Mouse (Mus musculus) retina, embryonic 14.5 days (tissue): ENCODE data around the gene Hfm1.

Experiments used
- DNase-seq: peaks from one replicate; pipeline ENCODE4 v3.0.0-alpha.2; 2015; ENCODE audit warnings: low spot score

The Hfm1 gene

DNA sequence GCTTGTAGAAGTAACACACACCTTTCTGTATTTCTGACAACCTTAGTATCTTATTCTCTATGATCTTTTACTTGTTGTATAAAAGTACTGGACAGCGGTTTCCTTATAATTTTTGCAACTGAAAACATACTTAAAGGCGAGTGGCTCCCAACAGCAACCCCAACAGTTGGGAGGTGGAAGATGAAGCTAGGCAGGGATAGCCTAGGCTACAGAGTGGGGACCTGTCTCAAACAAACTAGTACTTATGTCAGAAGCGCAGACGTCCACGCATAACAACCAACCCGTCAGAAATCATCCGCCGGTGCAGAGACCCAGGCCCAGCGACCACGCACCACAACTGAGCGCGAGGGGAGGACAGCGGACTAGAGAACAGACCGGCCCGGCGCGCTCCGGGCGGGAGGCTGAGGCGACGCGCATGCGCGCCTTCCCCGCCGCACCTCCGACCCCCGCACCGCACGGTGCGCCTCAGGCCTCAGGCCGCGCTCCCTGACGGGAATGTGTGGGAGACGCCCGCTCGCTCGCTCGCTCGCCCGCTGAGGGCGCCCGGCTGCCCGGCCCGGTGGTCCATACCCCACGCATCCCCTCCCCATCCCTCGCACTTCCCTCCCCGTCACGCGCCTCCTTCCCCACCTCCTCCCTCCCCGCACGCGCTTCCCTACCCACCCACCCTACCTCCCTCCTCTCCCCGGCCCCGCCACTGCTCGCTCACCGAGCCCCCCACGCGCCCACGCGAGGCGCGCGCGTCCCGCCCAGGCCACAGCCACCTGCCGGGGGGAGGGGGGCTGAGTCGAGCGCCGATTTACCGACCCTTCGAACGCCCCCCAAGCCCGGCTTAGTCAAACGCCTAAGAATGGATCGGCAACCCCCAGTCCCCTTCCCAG, at the start of gene Hfm1:
Gene Hfm1 (minus strand): TSS at position 834 of the 881 bp plus-strand sequence.
- DNase-seq, result peak; percentile 90

DNA sequence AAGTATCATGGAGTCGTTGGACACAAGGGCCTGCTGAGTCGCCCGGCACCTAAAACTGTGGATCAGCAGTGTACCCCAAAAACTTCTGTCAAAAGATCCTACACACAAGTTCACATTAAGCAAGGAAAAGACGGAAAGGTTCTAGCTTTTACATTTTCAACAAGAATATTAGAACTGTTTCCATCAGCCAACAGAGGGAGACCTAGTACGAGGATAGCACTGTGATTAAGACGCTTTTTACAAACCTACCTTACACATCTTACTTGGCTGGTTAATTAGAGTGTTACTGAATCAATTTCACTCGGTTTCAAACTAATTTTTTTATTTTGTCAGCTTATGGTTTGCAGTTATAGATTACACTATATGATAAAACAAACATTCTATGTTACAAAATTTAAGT, 47.8 kb upstream of the Hfm1 start:
- no peak for DNase-seq

DNA sequence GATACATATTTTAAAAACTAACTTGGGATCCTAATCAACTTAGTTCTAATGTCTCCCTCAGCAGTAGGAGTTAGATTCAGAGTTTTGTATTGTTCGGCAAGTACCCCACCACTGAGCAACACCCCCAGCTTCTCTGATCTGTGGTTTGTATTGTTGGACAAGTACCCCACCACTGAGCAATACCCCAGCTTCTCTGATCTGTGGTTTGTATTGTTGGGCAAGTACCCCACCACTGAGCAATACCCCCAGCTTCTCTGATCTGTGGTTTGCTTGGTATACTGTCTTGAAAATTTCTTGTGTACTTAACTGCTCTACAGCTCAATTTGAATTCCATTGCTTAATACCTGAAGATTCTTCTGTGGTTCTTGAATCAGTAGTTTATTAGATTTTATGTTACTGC, 41.5 kb upstream of the Hfm1 start:
- DNase-seq, result no peak

DNA sequence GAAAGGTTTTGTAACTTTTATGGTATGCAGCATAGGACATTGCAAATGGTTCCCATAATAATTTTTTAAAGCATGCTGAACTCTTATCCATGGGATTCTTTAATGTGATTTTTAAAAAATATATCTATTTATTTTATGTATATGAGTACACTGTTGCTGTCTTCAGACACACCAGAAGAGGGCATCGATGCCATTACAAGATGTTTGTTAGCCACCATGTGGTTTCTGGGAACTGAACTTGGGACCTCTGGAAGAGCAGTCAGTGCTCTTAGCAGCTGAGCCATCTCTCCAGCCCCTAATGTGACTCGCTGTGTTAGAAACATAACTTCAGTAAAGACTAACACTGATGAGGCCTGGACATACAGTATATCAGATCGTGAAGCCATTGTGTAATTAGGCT, 40.3 kb upstream of the Hfm1 start:
- DNase-seq, result no peak

DNA sequence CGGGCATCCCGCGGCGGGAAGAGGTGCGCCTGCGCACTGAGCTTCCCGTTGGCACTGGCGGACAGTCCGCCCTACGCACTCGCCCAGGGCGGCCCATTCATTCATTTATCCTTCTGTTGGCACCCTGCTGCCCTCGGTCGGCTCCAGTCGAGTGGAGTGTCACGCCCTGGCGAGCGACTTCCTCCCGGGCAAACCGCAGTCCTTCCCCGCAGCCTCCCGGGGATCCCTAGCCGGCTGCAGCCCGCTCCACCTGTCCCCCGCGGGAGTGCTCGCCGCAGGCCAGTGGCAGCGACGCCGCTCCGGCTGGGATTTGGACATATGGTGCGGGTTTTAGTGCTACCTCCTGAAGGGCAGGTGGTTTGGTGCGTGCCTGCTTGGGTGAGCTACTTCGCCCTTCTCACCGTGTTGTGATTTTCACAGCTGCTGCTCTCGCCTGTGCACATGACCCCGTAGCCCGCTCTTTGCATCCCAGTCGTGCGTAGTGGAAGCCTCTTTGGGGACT, 38.4 kb upstream of the Hfm1 start:
- no peak for DNase-seq

DNA sequence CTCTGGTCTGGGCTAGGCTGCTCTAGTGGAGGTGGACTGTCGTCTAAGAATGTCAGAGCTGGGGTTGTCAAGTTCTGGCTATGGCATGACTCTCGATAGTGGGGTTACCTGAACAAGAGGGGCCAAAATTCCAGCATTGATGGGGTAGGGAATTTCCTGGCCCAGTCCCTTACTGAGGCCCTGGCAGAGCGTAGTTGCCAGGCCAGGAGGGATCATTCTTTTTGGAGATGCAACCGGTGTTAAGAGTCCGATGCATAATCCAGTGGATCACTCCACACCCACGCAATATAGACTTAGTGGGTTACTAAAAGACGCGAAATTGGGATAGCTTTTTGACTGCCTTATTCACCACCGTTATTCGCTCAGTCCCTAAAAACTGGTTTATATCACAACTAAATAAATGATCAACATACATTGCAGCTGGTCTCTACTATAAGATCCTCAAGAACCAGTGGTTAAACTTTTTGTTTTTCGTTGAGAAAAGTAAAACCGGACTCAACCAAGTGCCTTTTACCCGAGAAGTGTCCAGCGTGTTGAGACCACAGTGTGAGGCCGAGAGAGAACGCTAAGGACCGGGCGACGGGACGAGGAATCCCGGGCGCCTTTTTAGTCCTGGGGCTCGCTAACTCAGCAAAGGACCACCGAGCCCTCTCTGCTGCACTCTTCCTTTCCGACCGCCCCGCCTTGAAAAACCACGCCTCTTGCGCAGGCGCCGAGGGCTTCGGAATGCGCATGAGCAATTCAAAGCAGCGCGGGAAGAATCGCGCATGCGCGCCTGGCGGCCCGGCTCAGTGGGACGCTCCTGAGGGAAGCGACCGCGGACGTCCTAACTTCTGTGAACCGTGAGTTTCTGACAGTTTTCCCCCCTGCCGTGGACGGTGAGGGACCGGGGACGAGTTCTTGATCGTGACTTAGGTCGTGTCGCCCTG, 37.7 kb upstream of the Hfm1 start, which contains the start of gene Cdc7:
Gene Cdc7 (plus strand): TSS at position 739 of the 929 bp plus-strand sequence.
- DNase-seq, result peak; percentile 96

DNA sequence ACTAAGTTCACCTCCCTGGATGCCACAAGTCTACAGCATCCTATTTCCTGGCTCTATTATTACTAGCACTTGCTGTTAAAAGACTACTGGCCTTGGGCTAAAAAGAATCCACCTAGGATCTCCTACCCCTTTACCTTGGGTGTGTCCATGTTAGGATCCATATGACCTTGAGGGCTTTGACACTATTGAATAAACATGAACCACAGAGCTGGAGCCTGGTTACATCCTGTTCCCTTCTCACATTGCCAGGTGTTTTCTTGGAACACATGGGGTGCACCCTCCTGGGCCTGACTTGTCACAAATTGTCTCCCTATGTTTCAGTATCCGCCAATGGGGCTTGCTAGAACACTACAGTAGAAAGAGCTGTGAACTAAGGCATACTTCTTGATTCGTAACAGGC, 34.3 kb upstream of the Hfm1 start:
- no peak for DNase-seq

DNA sequence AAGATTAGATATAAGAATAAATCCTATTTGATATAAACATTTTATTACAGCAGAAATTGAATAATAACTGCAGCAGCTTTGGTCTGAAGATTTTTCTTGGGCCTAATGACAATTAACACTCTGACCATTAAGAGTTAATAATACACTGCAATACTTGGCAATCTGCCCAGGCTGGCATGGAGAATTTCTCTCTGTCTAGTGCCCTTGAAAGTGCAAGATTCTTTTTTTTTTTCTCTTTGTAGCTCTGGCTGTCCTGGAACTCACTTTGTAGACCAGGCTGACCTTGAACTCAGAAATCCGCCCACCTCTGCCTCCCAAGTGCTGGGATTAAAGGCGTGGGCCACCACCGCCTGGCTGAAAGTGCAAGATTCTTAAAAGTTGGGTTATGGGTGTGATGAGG, 32.9 kb upstream of the Hfm1 start:
- DNase-seq, result no peak

DNA sequence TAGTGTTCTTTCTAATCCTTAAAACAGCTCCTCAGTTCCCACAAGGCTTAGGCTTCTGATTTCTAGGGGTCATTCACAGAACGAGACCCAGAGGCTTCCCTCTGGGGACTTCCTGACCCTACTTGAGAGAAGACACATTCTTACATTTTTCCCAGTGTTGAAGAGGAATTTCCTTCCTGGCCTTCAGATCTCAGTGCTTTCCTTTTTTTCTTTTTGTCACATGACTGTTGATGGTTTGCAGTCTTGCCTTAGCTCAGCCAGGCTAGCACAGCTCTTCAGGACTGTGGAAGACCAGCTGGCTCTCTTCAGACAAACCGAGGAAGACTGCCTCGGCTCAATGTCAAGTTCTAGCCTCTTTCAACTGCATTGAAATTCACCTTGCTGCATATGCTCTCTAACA, 30.3 kb upstream of the Hfm1 start:
- no peak for DNase-seq

DNA sequence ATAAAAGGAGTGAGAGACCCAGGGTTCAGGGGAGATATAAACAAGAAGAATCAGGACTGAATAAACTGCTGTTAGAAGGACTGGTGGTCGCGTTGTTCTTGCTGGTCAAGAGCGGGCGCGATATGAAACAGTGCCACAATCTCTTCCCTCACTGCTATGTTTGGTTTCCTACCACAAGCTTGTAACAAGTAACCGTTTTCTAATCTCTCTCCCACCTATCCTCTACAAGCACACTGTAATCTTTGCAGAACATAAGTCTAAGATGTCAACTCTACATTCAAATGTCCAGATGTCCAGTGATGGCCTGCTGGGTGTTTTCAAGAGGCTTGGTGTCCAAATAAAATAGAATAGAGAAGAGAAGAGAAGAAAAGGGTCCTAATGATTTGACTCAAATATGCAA, 22.6 kb upstream of the Hfm1 start:
- DNase-seq, result no peak

DNA sequence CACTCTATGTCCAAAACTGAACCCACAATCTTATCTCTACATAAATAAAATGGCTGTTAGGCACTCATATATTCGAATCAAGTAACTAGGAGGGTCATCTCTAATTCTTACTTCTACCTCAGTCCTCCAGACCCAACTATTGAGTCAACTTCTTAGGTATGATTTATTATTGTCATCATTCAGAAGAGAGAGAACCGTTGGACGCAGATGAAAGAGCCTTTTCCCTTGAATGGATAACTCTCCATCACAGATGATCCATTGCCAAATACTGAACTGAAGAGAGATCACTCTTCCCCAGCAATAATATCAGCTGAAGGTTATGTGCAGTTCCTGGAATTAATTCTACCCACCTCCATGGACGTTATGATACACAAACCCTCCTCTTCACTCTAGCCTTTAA, 20.2 kb upstream of the Hfm1 start:
- DNase-seq, result no peak

DNA sequence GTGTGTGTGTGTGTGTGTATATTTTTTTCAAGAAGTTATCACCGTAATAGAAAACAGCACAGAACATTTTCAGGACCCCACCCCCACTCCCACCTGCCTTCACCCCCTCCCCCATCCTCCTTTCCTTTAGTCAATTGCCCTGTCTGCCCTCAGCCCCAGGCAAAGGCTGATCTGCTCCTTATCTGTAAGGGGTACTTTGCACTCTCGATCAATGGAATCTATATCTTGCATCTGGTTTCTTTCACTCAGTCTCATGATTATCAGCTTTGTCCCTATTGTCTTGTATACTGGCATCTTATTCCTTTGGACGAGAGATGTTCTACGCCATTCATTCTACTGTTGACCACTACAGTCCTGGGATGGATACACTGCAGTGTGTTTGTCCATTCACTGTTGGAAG, 1.9 kb upstream of the Hfm1 start:
- no peak for DNase-seq

DNA sequence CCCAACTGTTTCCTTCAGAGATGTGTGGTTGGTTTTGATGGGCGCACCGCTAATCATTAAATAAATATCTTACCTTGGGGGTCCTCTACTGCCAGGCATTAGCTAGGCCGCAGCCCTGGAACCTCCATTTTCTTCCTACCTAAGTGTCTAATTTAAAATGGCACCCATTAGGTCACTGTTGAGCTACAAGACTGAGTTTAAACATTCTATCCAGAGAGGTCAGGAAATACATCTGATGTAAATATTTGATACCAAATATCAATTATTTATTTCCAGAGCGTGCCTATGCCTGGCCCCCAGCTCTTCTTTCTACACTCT, 207 bp upstream of the Hfm1 start:
- peak; percentile 69 for DNase-seq

DNA sequence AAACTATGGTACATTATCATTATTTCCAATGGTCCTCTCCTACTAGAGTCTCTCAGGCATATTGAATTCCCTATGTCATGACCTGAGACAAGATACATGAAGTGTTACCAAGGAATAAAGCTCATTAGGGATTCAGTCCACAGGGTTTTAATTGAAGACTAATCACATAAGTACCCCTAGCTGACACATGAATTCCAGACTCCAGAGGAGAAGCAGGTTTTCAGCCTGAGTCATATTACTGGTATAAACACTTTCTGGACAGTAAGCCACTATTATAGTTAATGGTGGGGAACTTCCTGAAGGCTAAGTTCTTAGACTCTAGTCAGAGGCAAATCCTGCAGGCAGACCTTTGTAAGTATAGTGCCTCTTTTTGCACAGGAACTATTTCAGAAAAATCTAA, 6.8 kb downstream of the Hfm1 start:
- DNase-seq, result no peak

DNA sequence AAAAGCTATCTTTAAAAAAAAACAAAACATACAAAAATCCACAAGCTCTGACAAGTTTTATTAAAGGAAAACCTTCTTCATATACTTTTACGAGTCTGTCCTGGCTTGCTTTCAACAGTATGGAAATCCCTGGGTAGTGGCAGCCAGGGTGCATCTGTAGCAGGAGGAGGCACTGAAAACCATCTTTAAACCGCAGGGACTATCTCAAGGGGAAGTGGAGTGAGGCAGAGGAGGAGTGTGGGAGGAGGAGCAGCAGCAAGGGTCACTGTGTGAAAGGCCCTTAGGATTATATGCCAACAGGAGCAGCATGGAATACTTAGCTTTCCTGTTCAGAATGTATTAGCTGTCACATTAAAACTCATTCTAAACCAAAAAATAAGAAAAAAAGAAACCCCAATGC, 29.2 kb downstream of the Hfm1 start:
- DNase-seq, result no peak

DNA sequence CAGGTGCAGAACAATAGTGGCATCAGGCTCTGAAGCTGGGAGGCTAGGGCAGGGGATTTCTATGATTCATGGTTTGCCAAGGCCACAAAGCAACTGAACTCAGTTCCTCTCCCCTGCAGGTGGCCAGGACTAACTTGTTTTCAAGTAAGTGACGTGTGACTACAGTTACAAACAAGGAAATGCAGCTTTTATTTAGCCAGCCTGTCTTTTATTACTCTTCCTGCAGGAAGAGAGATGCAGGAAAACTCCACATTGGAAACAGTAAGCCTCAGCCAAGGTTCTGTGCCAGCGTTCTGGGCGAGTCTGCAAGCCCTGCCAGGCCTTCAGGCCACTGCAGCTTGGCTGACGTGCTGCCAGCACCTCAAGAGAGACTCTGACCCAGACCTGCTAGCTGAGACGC, 34.3 kb downstream of the Hfm1 start:
- DNase-seq, result no peak

DNA sequence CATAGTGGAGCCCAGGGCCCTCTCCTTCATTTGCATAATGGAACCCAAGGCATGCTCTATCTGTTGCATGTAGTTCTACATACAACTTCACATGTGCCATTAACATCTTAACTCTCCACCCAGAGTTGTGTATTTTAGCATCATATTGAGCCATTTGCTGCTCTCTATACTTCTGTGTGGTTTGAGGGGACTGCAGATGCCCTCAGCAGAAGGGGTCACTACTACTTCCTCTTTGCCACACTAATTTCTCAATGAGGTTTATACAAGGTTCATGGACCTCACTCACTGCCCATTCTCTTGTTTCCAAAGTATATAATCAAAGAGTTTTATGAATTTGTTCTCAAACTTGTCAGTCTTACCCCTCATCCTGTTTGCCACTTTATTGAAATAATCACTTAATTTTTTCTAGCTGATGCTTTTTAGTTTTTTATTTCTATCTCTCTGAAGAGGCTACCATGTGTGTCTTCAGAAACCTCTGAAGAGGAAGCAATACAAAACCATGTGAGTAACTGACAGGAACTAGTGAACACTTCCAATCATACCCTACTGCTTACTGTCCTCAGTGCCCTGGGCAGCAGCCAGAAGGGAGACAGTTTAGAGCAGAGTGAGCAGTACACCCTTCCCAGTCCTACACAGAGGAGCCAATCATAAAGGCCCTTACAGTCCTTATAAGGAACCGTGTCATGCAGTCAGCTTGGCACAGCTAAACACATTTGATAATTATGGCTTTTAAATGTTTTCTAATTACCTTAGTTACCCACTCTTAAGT, 38.6 kb downstream of the Hfm1 start:
- DNase-seq, result no peak

DNA sequence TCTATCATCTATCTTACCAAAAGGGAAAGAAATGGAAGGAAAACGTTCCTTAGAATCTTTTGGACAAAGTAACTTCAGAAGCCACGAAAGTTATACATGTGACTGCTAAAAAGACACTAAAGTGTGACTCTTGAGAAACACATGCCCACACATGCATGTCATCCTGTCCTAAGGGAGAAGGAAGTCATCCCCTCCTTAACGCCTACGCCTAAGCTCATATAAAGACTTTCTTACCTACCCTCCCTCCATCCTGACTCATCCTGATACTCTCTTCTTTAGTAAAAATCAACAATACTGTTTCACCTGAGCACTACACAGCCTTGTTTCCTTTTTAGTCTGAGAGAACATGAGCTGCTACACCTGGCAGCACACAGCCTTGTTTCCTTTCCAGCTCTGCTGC, 40.6 kb downstream of the Hfm1 start:
- DNase-seq, result no peak

DNA sequence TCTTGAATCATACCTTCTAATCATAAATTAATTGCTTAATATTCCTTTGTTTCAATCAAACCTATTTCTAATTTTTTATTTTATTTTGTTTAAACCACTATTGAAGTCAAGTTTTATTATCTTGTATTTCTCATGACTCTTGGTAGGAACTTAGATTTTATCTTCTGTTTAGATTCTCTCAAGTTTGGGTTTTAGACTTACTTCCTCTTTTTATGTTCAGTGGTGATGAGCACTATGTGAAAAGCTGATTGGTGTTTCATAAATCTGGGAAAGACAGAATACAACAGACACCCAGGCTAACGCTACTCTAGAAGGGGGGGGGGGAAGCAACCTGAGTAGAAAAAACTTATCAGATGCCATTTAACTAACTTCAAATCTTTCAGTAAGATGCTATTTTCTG, 49.7 kb downstream of the Hfm1 start:
- DNase-seq, result no peak

DNA sequence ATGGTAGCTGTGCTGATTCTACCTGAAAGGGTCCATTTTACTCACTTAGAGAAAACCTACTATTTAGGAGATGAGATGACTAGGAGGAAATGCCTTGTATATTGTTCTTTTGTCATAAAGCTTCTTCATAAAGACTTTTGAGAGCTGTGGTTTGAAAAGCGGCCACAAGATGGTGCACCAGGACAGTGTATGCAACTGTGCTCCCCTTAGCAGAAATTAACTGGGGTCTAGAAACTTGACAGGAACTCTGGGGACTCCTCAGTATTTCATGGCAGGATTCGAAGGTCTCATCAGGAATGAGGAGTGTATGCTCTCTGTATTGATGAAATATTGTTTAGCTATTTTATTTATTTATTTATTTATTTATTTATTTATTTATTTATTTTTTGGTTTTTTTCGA, 65.7 kb downstream of the Hfm1 start:
- DNase-seq, result peak; percentile 88

DNA sequence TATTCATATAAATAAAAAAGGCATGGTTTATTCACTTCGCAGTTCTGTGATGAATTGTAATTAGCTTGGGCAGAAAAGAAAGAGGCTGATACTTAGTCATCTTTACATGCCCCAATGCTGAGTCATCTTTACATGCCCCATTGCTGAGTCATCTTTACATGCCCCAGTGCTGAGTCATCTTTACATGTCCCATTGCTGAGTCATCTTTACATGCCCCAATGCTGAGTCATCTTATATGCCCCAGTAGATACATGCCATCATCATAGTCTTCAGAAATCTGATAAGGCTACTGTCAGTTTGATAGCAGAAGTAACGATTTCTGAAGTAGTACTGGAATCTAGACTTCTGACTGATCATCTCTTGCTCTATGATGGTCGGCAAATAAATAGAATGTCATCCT, 72.8 kb downstream of the Hfm1 start:
- no peak for DNase-seq

DNA sequence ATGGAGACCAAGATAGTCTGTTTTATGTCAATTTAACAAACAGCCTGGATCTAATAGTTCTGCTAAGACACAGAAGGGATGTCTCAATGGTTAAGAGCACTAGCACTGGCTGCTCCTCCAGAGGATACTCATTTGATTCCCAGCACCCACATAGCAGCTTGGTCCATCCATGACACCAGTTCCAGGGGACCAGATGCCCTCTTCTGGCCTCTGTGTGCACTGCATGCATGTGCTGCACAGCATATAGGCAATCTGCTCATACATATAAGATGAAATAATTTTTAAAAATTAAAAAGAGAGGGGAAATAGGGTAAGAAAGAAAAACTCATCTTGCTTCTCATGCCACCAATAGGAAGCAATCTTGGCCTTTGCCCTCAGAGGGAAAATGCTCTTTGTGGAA, 79.1 kb downstream of the Hfm1 start:
- no peak for DNase-seq
